Mouse (Mus musculus): ENCODE measurements around the gene Slc47a1. TPM values are rescaled to one million over a fixed set of nuclear protein-coding genes. Genes with fewer than 3 reads are reported as not detected.

The Slc47a1 gene
- total and polyA plus RNA-seq, 3 experiments = 0.11 TPM; not detected in 2

- no peak for ATAC-seq (ENCODE audit: extremely low read depth, insufficient number of reproducible peaks, low FRiP score, poor library complexity, severe bottlenecking)
Measured at GRCm38 (mm10) chr11:61365938-61366337, 12.2 kb downstream of the Slc47a1 start.

DNA sequence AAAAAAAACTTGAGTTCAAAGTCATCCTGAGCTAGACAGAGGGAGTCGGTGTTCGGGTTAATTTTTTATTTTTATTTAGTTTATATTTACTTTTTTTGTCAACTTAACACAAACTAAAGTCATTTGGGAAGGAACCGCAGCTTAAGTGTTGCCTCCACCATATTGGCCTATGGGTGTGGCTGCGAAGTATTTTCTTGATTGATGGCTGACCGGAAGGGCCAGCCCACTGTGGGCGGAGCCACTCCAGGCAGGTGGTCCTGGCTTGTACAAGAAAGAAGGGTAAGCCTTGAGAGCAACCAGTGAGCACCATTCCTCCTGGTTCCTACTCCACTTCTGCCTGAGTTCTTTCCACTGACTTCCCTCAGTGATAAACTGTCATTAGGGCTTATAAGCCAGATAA is 14.0 kb downstream of the Slc47a1 start:
- Histone ChIP-seq H3K4me1 (ENCODE audit: insufficient read depth, low read depth, low read length) (no peaks in the 10 kb centered on the region), H3K36me3 (replicated peaks) (no peaks in the 10 kb centered on the region), H3K4me3 (ENCODE audit: low read depth, low read length) (no peak overlapping the region), H3K27me3 (ENCODE audit: insufficient read depth, low read length) (peaks cover 2% of the 10 kb centered on the region; the same call in 1 of the 2 replicates), H3K9me3 (replicated peaks) (no peaks in the 10 kb centered on the region)
- DNase-seq (ENCODE audit: low spot score) = no peak
- TF ChIP-seq CTCF (IDR thresholded peaks at IDR 0.05; ENCODE audit: low read depth, low read length) (no peak), TAL1 (conservative IDR thresholded peaks at IDR 0.05; ENCODE audit: low read depth, low read length) (no peak), GATA1 (IDR thresholded peaks at IDR 0.05; ENCODE audit: borderline replicate concordance, low read length) (no peak), GATA2 (IDR thresholded peaks at IDR 0.05; ENCODE audit: borderline replicate concordance, low read depth, low read length) (no peak), POLR2AphosphoS5 (IDR thresholded peaks at IDR 0.05; ENCODE audit: insufficient replicate concordance, low read depth, low read length) (no peak)
- ATAC-seq (ENCODE audit: extremely low read depth, insufficient number of reproducible peaks, low FRiP score, poor library complexity, severe bottlenecking) = no peak

More at GRCm38 (mm10) chr11:61365938-61366337, 12.2 kb downstream of the Slc47a1 start:
- peaks cover 6% of the 10 kb centered on the region for H3K27me3 ChIP-seq (ENCODE audit: insufficient read depth, low read length)
- no peaks in the 10 kb centered on the region for H3K36me3 ChIP-seq (replicated peaks)
- TF ChIP-seq GATA2 (IDR thresholded peaks at IDR 0.05; ENCODE audit: borderline replicate concordance, low read depth, low read length) (no peak), POLR2AphosphoS5 (IDR thresholded peaks at IDR 0.05; ENCODE audit: insufficient replicate concordance, low read depth, low read length) (no peak), TAL1 (conservative IDR thresholded peaks at IDR 0.05; ENCODE audit: low read depth, low read length) (no peak), GATA1 (IDR thresholded peaks at IDR 0.05; ENCODE audit: borderline replicate concordance, low read length) (no peak), CTCF (IDR thresholded peaks at IDR 0.05; ENCODE audit: low read depth, low read length) (no peak)
- H3K9me3 ChIP-seq (replicated peaks) = no peaks in the 10 kb centered on the region
- no peaks in the 10 kb centered on the region for H3K4me1 ChIP-seq (ENCODE audit: insufficient read depth, low read depth, low read length)
- H3K4me3 ChIP-seq (ENCODE audit: low read depth, low read length) = no peak overlapping the region
- no peak for DNase-seq (ENCODE audit: low spot score)

GRCm38 (mm10) chr11:61361515-61362190 is 16.5 kb downstream of the Slc47a1 start:
- Histone ChIP-seq H3K4me3 (ENCODE audit: low read depth, low read length) (no peak overlapping the region), H3K4me1 (ENCODE audit: insufficient read depth, low read depth, low read length) (no peaks in the 10 kb centered on the region), H3K27me3 (ENCODE audit: insufficient read depth, low read length) (peaks cover 6% of the 10 kb centered on the region; the same call in 1 of the 2 replicates), H3K36me3 (replicated peaks) (no peaks in the 10 kb centered on the region), H3K9me3 (replicated peaks) (no peaks in the 10 kb centered on the region)
- TF ChIP-seq POLR2AphosphoS5 (IDR thresholded peaks at IDR 0.05; ENCODE audit: insufficient replicate concordance, low read depth, low read length) (no peak), GATA2 (IDR thresholded peaks at IDR 0.05; ENCODE audit: borderline replicate concordance, low read depth, low read length) (no peak), TAL1 (conservative IDR thresholded peaks at IDR 0.05; ENCODE audit: low read depth, low read length) (no peak), CTCF (IDR thresholded peaks at IDR 0.05; ENCODE audit: low read depth, low read length) (no peak), GATA1 (IDR thresholded peaks at IDR 0.05; ENCODE audit: borderline replicate concordance, low read length) (no peak)
- no peak for ATAC-seq (ENCODE audit: extremely low read depth, insufficient number of reproducible peaks, low FRiP score, poor library complexity, severe bottlenecking)
- DNase-seq (ENCODE audit: low spot score) = no peak

DNA sequence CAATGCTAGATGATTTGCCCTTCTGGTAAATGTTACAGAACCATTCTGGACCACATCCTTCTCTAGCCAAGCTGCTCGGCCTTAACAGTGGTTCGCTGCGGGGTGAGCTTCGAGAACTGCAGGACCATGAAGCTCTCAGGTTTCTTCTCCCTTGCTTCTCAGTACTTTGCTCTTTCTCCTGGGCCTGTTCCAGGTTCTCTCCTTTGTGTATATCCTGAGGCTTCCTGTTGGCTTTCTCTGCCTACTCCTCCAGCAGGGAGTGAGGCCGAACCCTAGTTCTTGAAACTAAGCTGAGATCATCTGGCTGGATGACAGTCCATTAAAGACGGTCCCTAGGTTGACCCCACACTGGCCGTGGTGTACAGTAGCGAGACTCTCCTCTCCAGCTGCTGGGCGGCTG is 21.5 kb downstream of the Slc47a1 start:
- no peak overlapping the region for H3K4me3 ChIP-seq (ENCODE audit: low read depth, low read length)
- no peaks in the 10 kb centered on the region for H3K4me1 ChIP-seq (ENCODE audit: insufficient read depth, low read depth, low read length)
- no peak for DNase-seq (ENCODE audit: low spot score)
- ATAC-seq (ENCODE audit: extremely low read depth, insufficient number of reproducible peaks, low FRiP score, poor library complexity, severe bottlenecking) = no peak
- H3K27me3 ChIP-seq (ENCODE audit: insufficient read depth, low read length) = peaks cover 5% of the 10 kb centered on the region; the same call in 1 of the 2 replicates
- no peaks in the 10 kb centered on the region for H3K9me3 ChIP-seq (replicated peaks)
- no peaks in the 10 kb centered on the region for H3K36me3 ChIP-seq (replicated peaks)
- TF ChIP-seq CTCF (IDR thresholded peaks at IDR 0.05; ENCODE audit: low read depth, low read length) (no peak), GATA1 (IDR thresholded peaks at IDR 0.05; ENCODE audit: borderline replicate concordance, low read length) (no peak), GATA2 (IDR thresholded peaks at IDR 0.05; ENCODE audit: borderline replicate concordance, low read depth, low read length) (no peak), TAL1 (conservative IDR thresholded peaks at IDR 0.05; ENCODE audit: low read depth, low read length) (no peak), POLR2AphosphoS5 (IDR thresholded peaks at IDR 0.05; ENCODE audit: insufficient replicate concordance, low read depth, low read length) (no peak)

- no peak for DNase-seq (ENCODE audit: low spot score)
- H3K9me3 ChIP-seq (replicated peaks) = no peaks in the 10 kb centered on the region
Measured at GRCm38 (mm10) chr11:61356111-61356510, 22.0 kb downstream of the Slc47a1 start.

GRCm38 (mm10) chr11:61355351-61355750 is 22.8 kb downstream of the Slc47a1 start:
- ATAC-seq (ENCODE audit: extremely low read depth, insufficient number of reproducible peaks, low FRiP score, poor library complexity, severe bottlenecking) (no peak), DNase-seq (ENCODE audit: low spot score) (no peak)
- TF ChIP-seq GATA2 (IDR thresholded peaks at IDR 0.05; ENCODE audit: borderline replicate concordance, low read depth, low read length) (no peak), CTCF (IDR thresholded peaks at IDR 0.05; ENCODE audit: low read depth, low read length) (no peak), GATA1 (IDR thresholded peaks at IDR 0.05; ENCODE audit: borderline replicate concordance, low read length) (no peak), POLR2AphosphoS5 (IDR thresholded peaks at IDR 0.05; ENCODE audit: insufficient replicate concordance, low read depth, low read length) (no peak), TAL1 (conservative IDR thresholded peaks at IDR 0.05; ENCODE audit: low read depth, low read length) (no peak)
- H3K4me1 ChIP-seq (ENCODE audit: insufficient read depth, low read depth, low read length) = no peaks in the 10 kb centered on the region
- H3K9me3 ChIP-seq (replicated peaks) = no peaks in the 10 kb centered on the region
- H3K27me3 ChIP-seq (ENCODE audit: insufficient read depth, low read length) = peaks cover 4% of the 10 kb centered on the region; the same call in 1 of the 2 replicates
- H3K4me3 ChIP-seq (ENCODE audit: low read depth, low read length) = no peak overlapping the region
- no peaks in the 10 kb centered on the region for H3K36me3 ChIP-seq (replicated peaks)

More at GRCm38 (mm10) chr11:61356111-61356510, 22.0 kb downstream of the Slc47a1 start:
- Histone ChIP-seq H3K4me1 (ENCODE audit: insufficient read depth, low read depth, low read length) (no peaks in the 10 kb centered on the region), H3K4me3 (ENCODE audit: low read depth, low read length) (no peak overlapping the region), H3K27me3 (ENCODE audit: insufficient read depth, low read length) (peaks cover 4% of the 10 kb centered on the region; the same call in 1 of the 2 replicates), H3K36me3 (replicated peaks) (no peaks in the 10 kb centered on the region)
- ATAC-seq (ENCODE audit: extremely low read depth, insufficient number of reproducible peaks, low FRiP score, poor library complexity, severe bottlenecking) = no peak
- TF ChIP-seq CTCF (IDR thresholded peaks at IDR 0.05; ENCODE audit: low read depth, low read length) = no peak
- TF ChIP-seq TAL1 (conservative IDR thresholded peaks at IDR 0.05; ENCODE audit: low read depth, low read length) = no peak
- TF ChIP-seq GATA1 (IDR thresholded peaks at IDR 0.05; ENCODE audit: borderline replicate concordance, low read length) = no peak
- TF ChIP-seq POLR2AphosphoS5 (IDR thresholded peaks at IDR 0.05; ENCODE audit: insufficient replicate concordance, low read depth, low read length) = no peak
- no peak for TF ChIP-seq GATA2 (IDR thresholded peaks at IDR 0.05; ENCODE audit: borderline replicate concordance, low read depth, low read length)
